Mouse (Mus musculus): ENCODE results near the gene Kirrel.

DNA sequence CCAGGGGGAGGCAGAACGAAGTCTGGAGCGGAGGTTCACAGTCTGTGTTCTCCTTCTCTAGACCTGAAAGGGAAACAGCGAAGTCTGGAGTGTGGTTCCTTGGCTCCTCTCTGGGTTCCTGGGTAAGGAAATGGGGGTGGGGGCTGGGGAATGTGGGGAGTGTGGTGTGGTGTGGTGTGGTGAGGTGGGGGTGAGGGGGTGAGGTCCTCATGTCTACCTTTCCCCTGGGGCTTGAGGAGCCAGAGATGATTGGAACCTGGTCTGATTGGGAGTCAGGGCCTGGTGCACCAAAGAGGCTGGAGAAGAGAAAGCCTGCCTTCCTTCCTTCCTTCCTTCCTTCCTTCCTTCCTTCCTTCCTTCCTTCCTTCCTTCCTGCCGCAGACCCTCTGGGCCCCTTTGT lies 140.5 kb downstream of the Kirrel start:
- no peak for TF ChIP-seq EP300 (optimal IDR thresholded peaks at IDR 0.05)
- no peak for TF ChIP-seq CTCF (IDR thresholded peaks at IDR 0.05; ENCODE audit: low read depth)

Measured in stomach, postnatal 0 days (tissue).